Mouse (Mus musculus) liver, postnatal 0 days (tissue): ENCODE data around the gene Dnajc7.

ENCODE experiments used
- CTCF ChIP-seq: sonication (generic); IDR thresholded peaks from 2 replicates; pipeline ENCODE4 v1.5.1; 2016; ENCODE audit warnings: antibody characterized with exemption, low read depth
- EP300 ChIP-seq: IDR thresholded peaks from 2 replicates; pipeline ENCODE4 v1.6.1; 2016; ENCODE audit warnings: antibody characterized with exemption, low read depth, mild to moderate bottlenecking

DNA sequence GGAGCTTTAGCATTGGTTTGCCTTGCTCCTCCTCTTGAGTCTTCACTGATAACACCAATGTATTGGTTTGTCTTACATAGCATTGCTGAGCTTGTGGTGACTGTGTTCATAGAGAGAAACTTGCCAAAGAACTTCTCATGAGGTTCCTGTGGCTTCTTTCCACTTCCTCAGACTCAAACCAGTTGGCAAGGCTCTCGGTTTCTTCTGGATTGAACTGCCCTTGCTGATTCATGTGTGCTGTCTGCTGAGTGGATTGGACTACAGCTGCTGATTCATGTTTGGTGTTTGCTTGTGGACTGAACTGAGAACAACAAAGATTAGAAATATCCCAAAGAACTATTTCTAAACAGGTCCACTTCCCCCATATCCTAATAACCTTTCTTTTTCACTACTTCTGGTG, 84.0 kb downstream of the Dnajc7 start:
- TF ChIP-seq EP300: no peak
- TF ChIP-seq CTCF: no peak
